Mouse (Mus musculus) lung, adult 18-20 months (tissue): ENCODE measurements at regions not wholly inside any gene's neighbourhood (a gene's known extent, or its start where the extent isn't known, plus 50 kb on each side); places are given as distances from the start of the nearest gene placed in this dataset.
"Not testable (repeated sequence)": the region's sequence is repeated elsewhere in the genome, so short reads cannot be mapped to it uniquely, and the experiment has no call there.

ENCODE experiments used
- DNase-seq, 2 experiments: peaks; one replicate each; pipeline ENCODE4 v3.0.0; 2022; ENCODE audit warnings: mixed read lengths in 2 of 2

DNA sequence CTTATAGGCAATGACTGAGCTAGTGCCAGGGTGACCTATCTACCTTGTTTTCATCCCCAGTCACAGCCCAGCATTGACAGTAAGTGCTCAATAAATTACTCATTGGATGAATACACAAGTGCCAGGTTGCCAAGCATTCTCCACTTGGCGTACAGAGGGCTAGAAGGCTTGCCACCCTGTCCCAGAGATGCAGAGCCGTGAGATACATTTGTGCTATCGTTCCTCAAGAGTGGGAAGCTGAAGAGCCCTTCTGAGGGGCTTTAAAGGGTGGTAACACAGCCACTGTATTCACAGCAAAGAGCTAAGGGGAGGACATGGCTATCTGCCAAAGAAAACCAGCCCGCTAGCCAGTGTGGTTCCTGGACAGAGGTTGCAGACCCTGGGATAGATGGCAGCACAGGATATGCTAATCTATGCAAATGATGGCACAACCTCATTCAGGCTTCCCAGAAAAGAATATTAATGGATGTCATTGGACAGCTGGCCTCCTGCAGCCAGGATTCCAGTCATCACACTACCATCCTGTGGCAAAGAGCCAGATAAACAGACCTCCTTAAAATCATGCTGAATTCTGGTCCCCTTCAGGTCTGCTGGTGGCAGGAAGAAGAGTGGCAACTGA is 214.4 kb downstream of the Trim29 start:
- DNase-seq, result no peak

DNA sequence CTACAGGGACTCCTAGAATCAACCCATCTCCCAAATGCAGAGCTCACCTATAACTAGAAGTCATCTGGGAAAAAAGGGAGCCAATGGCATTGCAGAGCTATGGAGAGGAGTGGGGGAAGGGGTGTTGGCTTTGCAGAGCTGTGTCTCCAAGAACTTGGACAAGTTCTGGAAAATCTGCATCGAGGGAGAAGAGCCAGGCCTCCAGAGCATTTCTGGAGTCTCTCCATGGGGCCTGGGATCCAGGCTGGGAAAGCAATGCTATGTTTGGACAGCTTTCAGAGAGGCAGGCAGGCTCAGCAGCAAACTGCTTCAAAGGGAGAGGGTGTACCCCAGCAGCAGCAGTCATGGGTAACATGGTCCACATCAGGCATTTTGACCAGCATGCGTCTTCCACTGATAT is 211.6 kb upstream of the Nectin1 start:
- no peak for DNase-seq

DNA sequence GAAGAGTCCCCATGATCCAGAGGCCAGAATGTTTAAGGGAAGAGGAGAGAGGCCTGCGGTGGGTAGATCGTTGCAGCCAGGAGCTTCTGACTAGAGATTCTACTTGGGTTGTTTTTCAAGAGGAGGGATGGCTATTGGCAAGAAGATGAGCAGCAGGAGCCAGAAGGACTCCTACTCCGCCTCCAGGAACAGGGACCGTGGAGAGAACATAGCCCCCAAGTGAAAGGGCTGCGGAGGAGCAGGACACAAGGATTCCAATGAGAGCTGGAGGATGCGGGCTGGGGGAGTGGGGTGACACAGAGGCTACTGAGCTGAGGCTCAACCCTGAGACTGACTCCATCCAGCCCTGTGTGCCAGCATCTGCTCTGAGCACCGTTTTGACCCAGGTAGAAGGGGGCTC is 207.8 kb upstream of the Nectin1 start:
- DNase-seq, result no peak

DNA sequence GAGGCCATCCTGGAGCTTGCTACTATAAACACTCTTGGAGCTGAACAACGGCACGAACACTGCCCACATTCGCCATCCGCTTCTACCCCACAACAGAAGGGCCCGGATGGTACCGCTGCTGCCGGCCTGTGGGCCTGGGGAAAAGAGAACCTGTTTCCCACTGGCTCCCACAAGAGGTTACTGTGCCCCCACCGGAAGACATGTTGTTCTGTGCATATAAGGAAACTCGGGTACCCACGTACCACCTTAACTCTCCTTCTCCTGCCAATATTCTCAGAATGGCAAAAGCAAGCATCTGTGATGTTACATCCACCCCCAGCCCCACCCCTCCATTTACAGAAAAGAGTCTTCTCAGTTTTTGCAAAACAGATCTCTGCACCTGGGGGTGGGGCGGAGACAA is 206.7 kb upstream of the Nectin1 start:
- DNase-seq, result no peak

DNA sequence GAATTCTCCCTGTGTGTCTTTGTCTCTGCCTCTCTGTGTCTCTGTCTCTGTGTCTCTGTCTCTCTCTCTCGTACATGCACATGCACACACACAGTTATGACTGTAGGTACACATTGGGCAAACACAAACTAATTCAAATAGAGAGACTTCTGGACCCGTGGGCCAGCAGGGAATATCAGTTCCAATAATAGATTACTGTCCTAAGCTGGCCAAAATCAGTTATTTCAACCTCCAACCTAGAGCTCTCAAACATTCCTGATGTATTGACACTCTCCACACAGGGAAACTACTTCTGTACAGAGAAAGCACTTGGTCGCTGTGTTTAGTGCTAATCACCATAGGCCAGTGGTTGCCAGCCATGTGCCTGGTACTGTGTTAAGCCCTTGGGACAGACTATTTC is 203.7 kb upstream of the Nectin1 start:
- no peak for DNase-seq

DNA sequence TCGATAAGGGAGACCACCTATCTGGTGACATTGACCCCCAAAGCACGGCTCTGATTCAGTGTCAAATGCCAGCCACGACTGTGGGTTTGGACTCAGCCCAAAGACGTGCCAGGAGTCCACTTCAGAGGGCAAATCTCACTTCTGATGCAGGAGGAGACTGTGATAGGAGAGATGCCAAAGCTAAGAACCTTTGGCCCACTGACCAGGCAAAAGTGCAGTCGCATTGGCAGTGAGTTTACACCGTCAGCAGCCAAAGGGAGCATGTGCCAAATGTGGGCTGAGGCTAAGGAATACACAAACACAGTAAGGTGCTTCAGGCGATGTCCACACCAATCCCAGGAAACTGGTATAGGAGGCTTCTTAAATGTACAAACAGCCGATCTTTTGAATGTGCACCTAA is 202.6 kb upstream of the Nectin1 start:
- DNase-seq, result peak; percentile 4

DNA sequence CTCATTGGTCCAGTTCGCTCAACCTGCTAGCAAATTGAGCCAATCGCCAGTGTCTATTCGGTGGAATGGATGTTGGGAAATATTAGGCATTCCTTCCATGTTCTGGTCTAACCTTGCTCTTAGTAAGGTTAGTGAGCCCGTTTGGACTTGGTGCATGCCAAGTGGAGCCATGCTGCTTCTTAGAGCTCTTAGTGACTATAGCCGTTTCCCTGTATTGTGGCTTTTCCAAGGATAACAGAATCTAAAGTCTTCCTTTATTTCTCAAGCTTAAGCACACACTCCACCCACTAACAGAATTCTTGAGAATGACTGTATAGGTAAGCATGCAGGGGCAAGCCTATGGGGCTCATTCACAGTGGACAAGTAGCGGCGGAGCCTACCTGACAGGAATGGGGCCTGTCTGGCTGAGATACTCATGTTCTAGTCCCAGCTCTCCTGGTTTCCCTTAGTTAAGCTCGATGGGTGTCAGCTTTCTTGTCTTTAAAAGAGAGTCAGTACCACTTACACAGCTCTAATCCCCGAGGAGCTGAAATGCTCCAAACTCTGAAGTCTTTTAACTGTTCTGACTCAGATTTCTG is 201.6 kb upstream of the Nectin1 start:
- DNase-seq, result no peak

DNA sequence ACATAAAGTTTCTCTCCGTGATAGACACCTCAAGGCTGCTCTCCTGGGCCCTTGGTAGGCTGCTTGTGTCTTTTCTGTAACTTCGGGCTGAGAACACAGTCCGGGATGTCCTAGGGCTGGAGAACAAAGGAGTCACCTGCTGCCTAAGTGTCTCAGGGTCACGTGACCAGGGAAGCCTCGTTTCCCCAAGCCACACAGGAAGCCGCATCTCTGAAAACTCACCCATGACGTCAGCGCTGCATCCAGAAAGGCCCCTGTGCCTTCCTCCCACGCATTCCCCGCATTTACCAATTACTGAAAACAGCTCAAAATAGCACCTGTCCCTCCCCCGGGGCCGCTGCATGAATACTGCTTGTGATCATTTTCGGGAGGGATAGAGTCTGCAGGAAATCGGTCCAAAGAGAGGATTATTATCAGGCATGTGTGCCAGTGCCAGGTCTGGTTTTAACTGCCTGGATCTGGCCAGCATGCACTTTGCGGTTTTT is 198.7 kb upstream of the Nectin1 start:
- DNase-seq, result no peak

DNA sequence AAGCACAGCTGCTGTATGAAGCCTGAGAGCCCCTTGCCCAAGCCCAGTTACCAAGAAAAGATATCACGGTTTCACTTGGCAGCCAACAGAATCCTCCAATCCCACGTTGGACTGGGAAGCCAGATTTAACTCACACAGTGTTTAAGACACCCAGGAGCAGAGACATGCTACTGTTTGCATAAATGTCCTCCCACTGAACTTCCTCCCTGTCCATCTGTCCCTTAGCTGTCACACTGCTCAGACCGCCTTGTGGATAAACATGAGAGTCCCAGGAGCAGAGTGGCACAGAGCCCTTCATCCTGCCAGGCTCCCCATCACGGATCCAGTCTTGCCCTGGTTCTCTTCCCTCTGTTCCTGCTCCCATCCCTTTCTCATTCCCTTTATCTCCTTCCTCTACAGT is 194.9 kb upstream of the Nectin1 start:
- DNase-seq, result no peak

DNA sequence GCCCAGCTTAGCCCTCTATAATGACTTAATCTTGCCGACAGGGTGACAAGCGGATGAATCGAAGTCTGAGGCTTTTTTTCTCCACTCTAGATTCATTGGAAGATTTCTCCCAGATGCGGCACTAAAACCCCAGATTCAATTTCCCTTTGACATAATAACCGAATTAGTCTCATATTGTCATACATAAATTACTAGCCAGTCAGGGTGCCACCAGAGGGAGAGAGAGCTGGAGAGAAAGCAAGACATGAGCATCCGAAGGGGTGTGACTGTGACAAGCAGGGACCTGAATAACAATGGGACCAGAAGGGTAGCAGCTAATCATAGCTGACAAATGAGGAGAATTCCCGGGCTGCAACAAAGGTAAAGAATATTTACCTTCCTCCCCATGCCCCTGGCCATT is 194.5 kb upstream of the Nectin1 start:
- no peak for DNase-seq

DNA sequence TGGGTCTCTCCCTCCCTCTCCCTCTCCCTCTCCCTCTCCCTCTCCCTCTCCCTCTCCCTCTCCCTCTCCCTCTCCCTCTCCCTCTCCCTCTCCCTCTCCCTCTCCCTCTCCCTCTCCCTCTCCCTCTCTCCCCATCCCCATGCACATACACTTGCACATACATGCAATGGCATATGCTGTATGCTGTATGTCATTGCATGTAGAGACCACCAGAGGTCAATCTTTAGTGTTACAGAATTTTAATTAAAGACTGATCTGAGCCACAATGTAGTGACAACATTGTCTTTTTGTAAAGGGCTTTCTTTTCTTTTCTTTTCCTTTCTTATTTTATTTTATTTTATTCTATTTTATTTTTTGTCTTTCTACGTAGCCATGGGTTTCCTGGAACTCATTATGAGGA is 191.0 kb upstream of the Nectin1 start:
- not testable (repeated sequence) for DNase-seq

DNA sequence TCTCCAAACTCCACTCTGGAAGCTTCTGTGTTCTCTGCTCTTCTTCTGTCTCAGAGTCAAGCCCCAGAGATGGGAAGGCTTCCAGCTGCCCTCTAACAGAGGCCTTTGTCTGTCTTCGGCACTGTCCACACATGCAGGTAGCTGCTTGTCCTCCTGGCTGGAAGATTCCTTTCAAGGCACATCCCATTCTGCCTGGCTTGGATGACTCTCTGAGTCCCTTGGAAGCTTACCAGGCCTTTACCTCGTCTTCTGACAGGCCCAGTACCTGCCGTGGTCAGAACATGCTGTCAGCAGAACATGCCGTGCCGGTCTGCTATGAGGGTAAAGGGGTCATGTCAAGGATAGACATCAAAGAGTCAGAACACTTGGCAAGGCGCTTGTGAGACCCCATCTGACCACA is 181.8 kb upstream of the Nectin1 start:
- DNase-seq, result no peak

DNA sequence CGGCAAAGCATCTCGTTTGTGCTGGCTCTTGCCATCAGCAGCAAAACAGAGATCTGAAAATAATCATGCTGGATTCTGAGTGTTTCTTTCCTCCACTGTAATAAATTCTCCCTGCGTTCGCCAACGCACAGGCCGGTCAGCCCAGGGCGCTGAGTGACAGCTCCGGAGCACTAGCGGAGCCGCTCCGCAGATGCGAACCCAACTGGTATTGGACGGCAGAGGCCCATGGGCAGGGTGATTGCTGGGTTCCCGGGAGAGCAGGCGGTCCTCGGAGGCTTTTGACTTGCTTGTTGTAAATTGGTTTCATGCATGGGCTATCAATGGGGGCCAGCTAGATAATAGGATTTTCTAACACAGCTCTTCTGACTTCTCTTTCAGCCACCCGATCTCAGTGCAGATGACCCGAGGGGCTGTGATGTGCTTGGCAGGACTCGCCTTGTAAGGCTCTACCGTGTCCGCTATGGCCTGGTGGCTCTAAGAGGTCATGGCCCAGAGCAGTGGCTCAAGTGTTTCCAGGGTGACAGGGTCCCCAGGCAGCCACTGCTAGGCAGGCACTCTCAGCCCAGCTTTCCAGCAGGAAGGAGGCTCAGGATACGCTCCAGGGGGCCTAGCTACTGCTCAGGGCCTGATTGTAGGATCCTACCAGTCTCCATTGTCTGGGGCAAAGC is 179.4 kb upstream of the Nectin1 start:
- DNase-seq, result no peak

DNA sequence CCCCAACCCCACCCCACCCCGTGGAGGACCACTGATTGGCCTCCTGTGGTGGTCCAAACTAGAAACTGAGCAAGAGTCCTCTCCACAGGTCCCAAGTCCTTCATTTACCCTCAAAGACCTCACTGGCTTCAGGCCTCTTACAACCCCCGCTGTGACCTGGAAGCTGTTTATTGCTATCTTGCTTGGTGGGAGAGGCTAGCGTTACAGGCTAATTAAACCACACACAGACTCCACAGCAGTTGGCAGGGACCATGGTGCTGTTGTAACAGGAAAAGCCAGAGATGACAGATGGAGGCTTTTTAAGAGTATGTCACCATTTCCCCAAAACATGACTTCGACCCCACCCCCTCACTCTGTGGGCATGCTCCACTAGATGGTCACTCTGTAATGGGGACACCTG is 174.9 kb upstream of the Nectin1 start:
- no peak for DNase-seq

DNA sequence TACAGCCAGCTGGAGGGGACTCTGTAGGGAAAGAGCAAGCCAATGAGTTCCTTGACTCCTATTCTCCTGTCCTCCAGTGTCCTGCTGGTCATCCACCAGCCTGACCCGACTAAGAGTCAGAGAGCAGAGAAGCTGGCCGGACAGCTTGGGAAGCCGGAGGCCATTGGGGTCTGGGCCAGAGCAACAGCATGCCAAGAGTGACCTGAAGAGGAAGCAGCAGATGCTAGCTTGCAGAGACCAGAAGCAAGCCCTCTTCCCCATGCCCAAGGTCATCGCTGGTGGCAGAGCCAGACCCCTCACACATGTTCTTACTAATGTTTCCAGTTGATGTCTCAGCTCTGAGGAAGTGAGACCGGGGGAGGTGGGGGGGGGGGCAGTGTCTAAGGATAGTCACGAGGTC is 172.7 kb upstream of the Nectin1 start:
- DNase-seq, result no peak

DNA sequence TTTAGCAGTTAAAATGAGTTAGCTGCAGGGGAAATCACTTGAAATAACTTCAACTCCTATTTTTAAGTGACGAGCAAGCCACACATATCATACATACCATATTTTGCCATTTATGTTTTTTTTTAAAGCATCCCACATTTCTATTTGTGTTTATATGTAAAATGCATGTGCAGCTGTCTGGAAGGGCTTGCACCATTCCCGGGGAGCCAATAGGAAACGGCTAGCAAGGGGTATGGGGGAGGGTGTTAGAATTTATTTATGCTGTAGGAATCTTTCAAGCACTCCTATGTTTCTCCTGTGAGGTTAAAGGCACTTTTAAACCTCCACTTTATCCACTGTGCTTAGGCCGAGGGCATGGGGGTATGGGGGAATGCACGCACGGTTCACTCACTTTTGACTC is 168.1 kb upstream of the Nectin1 start:
- DNase-seq, result no peak

DNA sequence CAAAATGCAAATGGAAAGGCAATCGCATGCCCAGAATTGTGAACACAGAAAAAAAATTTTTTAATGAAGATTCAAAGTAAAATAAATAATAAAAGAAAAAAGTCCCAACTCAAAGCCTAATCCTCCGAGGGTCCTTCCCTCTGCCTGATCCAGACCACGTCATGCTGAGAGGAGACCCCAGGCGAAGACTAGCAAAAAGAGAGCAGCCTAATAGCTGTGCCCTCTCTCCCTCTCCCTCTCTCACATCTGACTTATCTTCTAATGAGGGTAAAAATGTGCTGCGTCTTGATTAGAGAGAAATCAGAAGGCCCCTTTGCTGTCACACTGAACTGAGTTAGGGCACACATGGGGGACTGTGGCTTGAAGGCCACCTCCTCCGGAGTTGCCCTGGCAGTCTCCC is 163.1 kb upstream of the Nectin1 start:
- no peak for DNase-seq

DNA sequence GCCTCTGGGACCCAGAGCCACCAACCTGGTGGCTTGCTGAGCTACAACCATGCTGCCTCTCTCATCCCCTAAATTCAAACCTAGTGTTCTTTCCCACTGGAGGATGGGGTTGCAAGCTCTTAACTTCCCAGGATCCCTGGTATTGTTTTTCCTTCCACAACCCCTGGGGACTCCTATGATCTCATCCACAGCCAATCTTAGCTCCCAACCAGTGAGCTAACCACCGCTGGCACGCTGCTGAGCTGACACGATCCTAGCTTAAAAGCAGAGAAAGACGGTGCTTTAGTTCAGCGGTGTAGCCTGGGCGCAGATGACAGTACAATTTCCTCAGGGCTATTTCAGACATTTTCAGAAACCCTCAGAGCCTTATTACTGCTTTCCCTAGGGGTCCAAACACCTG is 158.2 kb upstream of the Nectin1 start:
- no peak for DNase-seq

DNA sequence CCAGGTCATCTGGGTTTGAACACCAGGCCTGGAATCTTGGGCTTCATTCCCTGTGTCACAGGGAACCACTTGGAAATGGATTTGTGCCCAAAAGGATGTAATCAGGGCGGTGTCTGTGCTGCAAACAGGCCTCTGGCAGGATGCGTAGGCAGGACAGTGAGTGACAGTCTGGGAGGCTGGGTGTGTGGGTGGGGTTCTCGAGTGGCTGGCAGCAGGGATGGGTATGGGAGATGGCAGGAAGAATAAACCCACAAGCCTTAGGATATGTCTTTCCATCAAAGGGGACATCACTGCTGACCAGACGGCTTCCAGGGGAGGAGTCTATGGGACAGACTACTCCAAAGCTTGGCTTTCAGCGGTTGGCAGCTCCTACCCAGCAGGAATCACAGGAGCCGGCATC is 150.5 kb upstream of the Nectin1 start:
- DNase-seq, result peak; percentile 7 to 11

DNA sequence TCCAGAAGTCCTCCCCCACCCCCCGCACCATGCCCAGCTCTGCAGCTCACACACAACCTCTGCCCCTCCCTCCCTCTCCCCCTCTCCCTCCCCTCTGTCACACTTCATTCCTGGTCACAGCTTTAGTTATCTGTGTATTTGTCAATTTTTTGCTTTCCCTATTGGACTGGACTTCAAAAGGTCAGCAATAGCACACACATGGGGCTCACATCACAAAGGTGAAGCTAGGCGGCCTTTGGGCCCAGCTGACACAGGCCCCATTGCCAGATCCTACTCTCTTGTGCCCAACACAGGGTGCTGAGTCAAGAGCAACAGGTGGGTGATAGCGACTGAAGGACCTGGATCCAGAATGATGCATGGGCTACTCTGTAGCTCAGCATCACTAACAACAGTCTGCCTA is 149.0 kb upstream of the Nectin1 start:
- DNase-seq, result no peak

DNA sequence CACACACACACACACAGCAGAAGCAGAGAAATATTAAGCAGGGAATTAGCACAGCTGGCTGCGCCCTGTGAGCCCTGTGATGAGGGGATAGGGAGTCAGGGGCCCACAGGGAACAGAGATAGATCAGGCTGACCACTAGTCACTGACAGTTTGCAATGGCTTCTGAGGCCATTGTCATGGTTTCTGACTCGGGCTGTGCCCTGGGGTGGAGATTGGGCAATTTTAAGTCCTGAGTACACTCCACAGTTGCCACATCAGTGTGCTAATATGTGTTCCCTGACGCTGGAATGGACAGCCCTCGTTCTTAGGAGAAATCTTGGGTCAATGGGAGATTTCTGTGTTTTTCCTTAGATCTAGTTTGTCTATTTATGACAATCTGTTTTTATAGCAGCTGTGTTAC is 148.3 kb upstream of the Nectin1 start:
- no peak for DNase-seq

DNA sequence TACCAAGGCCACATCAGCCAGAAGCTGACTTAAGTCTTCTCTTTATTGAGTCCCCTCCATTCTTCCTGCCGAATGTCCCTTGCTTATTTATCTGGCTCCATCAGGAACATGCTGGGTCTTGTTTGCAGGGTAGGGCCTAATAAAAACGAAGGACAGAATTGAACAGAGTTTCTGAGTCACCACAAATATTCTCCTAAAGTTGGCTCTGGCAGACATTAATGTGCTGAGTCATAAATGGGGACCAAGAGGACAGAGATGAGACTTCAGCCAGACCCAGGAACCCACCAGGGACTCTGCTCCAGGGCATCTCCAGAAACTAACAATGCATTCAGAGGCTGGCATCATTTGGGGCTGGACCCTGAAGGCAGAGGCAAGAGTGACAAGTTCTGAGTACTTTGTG is 143.4 kb upstream of the Nectin1 start:
- DNase-seq, result no peak

DNA sequence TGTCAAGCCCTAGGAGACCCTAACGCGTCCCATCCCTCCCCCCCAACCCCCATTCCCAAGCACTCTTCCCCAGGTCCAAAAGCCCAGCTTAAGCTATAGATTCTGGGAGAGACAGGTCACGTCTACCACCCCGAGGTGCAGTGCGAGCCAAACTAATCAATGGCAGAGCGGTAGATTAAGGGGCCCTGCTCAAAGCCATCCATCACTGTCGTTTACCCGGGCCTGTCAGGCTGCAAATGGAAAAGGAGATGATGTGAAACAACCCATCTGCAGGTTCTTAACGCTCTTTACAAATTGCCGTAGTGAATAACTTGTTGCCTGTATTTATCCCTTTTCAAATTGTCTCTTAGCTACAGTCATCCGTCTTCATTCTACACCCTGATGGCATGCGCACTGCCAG is 126.2 kb upstream of the Nectin1 start:
- DNase-seq, result no peak

DNA sequence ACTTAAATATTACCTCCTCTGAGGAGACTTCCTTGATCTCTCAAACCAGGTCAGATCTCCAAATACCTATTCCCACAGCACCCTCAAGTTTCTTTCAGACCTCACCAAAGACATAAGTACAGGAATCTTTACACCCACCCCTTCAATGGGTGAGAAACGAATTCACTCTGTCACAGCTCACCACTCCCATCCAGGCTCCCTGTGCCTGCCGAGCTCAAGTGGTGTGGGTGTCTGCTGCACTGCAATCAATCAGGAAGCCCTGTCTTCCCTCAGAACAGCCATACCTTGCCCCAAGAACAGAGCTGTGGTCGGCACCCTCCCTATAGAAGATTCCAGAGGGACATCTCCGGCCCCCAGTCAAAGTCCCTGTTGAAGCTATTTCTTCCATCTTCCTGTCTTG is 116.2 kb upstream of the Nectin1 start:
- no peak for DNase-seq

DNA sequence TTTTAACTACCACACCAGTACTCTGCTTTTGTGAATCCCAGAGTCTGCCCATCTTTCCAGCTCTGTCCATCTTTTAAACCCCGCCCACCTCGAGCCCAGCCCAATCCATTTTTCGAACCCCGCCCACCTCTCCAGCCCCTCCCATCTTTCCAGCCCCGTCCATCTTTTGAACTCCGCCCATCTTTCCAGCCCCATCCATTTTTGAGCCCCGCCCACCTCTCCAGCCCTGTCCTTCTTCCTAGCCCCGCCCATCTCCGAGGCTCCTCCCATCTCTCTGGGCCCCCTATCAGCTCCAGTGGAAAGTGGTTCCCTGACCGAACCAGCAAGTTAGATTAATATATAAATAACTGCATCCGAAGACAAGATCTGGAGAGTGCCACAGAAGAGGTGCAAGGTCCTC is 115.0 kb upstream of the Nectin1 start:
- DNase-seq, result no peak
